Mouse (Mus musculus): ENCODE data around the gene 1700008O03Rik. TPM values are rescaled to one million over a fixed set of nuclear protein-coding genes. Genes with fewer than 3 reads are reported as not detected.

1700008O03Rik gene
- polyA plus RNA-seq (2012; rRNA removed): 112 and 131 TPM in 2 replicates

- H3K4me1 ChIP-seq (ENCODE audit: control insufficient read depth, insufficient read depth, low read length): peaks cover 7% of the 10 kb centered on the region
- no peak for TF ChIP-seq POLR2A (IDR thresholded peaks at IDR 0.05; ENCODE audit: control insufficient read depth, low read depth, low read length)
- TF ChIP-seq CTCF (IDR thresholded peaks at IDR 0.05; ENCODE audit: control insufficient read depth, insufficient read depth, insufficient replicate concordance, low read depth, low read length): no peak
- H3K4me3 ChIP-seq (ENCODE audit: control insufficient read depth, low read depth, low read length): peak within 1 kb of the TSS; percentile 1
- no peaks in the 10 kb centered on the region for H3K27me3 ChIP-seq (ENCODE audit: control insufficient read depth, insufficient read depth, low read length)
- H3K27ac ChIP-seq (ENCODE audit: control insufficient read depth, insufficient read depth, low read depth, low read length): no peak within 1 kb of the TSS
- no peaks in the 10 kb centered on the region for H3K36me3 ChIP-seq (ENCODE audit: control insufficient read depth, insufficient read depth, low read length)
Observed at GRCm38 (mm10) chr7:44385720-44386119, at the start of gene 1700008O03Rik. Gene 1700008O03Rik, minus strand, starts transcription at chr7:44385820.

- TF ChIP-seq POLR2A (IDR thresholded peaks at IDR 0.05; ENCODE audit: control insufficient read depth, low read depth, low read length): no peak
- TF ChIP-seq CTCF (IDR thresholded peaks at IDR 0.05; ENCODE audit: control insufficient read depth, insufficient read depth, insufficient replicate concordance, low read depth, low read length): no peak
- Histone ChIP-seq H3K27me3 (ENCODE audit: control insufficient read depth, insufficient read depth, low read length) (0 out of 2 replicates have a peak, but pooled peaks cover under 1% of the 10 kb centered on the region), H3K4me1 (ENCODE audit: control insufficient read depth, insufficient read depth, low read length) (peaks cover 10% of the 10 kb centered on the region), H3K4me3 (ENCODE audit: control insufficient read depth, low read depth, low read length) (no peak overlapping the region), H3K36me3 (ENCODE audit: control insufficient read depth, insufficient read depth, low read length) (no peaks in the 10 kb centered on the region), H3K27ac (ENCODE audit: control insufficient read depth, insufficient read depth, low read depth, low read length) (no peak overlapping the region)
Observed at GRCm38 (mm10) chr7:44434089-44434488, 48.5 kb upstream of the 1700008O03Rik start.

DNA sequence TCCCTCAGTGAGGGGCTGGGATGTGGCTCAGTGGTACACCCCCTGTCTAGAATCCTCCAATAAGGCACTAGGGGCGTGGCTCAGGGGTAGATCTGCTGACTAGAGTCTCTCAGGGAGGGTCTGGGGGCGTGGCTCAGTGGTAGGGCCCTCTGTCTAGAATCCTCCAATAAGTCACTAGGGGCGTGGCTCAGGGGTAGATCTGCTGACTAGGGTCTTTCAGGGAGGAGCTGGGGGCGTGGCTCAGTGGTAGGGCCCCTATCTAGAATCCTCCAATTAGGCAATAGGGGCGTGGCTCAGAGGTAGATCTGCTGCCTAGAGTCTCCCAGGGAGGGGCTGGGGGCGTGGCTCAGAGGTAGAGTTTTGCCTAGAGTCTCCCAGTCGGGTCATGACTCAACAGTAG lies 47.8 kb upstream of the 1700008O03Rik start:
- Histone ChIP-seq H3K27me3 (ENCODE audit: control insufficient read depth, insufficient read depth, low read length) (0 out of 2 replicates have a peak, but pooled peaks cover 2% of the 10 kb centered on the region), H3K4me3 (ENCODE audit: control insufficient read depth, low read depth, low read length) (no peak overlapping the region), H3K27ac (ENCODE audit: control insufficient read depth, insufficient read depth, low read depth, low read length) (no peak overlapping the region), H3K36me3 (ENCODE audit: control insufficient read depth, insufficient read depth, low read length) (no peaks in the 10 kb centered on the region), H3K4me1 (ENCODE audit: control insufficient read depth, insufficient read depth, low read length) (peaks cover 10% of the 10 kb centered on the region)
- no peak for TF ChIP-seq POLR2A (IDR thresholded peaks at IDR 0.05; ENCODE audit: control insufficient read depth, low read depth, low read length)

DNA sequence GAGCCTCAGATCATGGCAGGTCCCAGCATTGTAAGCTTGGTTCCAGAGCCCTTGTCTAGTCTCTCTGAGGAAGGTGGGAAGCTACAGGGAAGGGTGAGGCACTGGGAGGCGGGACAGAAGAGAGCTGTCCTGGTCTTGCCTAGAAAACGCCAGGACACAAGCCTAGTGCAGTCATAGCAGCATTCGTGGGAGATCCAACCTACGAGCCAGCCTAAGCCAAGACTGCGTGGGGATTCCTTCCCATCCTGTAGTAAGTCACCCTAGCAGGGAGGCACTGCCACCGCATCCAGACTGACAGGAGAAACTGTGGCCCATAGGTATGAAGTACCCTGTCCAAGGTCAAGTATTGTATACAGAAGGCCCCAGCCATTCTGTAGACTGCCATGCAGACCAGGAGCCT lies 46.9 kb upstream of the 1700008O03Rik start:
- Histone ChIP-seq H3K27ac (ENCODE audit: control insufficient read depth, insufficient read depth, low read depth, low read length) (no peak overlapping the region), H3K4me3 (ENCODE audit: control insufficient read depth, low read depth, low read length) (no peak overlapping the region), H3K36me3 (ENCODE audit: control insufficient read depth, insufficient read depth, low read length) (no peaks in the 10 kb centered on the region), H3K4me1 (ENCODE audit: control insufficient read depth, insufficient read depth, low read length) (peaks cover 10% of the 10 kb centered on the region), H3K27me3 (ENCODE audit: control insufficient read depth, insufficient read depth, low read length) (0 out of 2 replicates have a peak, but pooled peaks cover 2% of the 10 kb centered on the region)
- TF ChIP-seq POLR2A (IDR thresholded peaks at IDR 0.05; ENCODE audit: control insufficient read depth, low read depth, low read length) (no peak), CTCF (IDR thresholded peaks at IDR 0.05; ENCODE audit: control insufficient read depth, insufficient read depth, insufficient replicate concordance, low read depth, low read length) (no peak)

DNA sequence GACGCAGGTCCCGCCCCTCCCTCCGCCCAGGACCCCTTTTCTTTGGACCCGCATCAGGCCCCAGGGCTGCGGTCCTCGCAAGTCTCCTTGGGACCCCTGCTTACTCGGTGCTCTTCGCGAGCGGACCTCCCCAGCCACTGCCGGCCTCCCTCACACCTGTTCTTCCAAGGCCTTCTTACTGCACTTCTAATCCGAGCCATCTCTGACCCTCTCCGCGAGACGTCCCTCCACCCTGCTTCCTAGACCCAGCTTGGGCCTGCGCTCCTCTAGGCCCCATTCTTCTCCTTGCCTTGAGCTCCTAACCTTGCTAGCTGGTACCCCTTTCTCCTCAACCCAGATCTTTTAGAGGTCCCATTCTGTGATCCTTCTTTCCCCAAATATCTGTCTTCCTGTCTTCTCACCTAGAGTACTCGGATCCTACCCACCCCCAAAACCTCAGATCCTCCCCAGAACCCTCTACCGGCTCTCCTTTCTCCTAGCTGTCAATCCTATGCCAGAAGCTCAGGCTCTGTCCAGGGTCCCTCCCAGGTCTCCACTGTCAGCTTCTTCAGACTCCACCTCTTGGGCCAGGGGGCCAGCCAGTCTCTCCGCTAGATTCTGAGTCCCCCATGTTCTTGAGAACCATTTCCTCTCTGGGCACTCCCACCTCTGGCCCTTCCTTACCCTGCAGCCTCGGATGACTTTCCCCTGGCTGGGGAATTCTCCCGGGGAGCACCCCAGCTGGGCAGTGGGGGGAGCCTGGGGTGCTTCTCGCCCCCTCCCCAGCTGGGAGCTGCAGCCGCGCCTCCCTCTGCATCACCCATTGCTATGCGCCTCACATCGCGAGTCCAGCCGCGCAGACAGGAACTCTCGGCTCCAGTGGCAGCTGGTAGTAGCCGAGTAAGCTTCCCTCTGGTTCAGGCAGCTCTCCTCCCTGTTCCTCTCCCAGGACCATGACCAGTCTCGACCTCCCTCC lies 44.2 kb upstream of the 1700008O03Rik start:
- H3K4me1 ChIP-seq (ENCODE audit: control insufficient read depth, insufficient read depth, low read length): peaks cover 10% of the 10 kb centered on the region
- H3K4me3 ChIP-seq (ENCODE audit: control insufficient read depth, low read depth, low read length): peak overlapping the region; percentile 16
- H3K27me3 ChIP-seq (ENCODE audit: control insufficient read depth, insufficient read depth, low read length): 0 out of 2 replicates have a peak, but pooled peaks cover 2% of the 10 kb centered on the region
- TF ChIP-seq POLR2A (IDR thresholded peaks at IDR 0.05; ENCODE audit: control insufficient read depth, low read depth, low read length): no peak
- no peak for TF ChIP-seq CTCF (IDR thresholded peaks at IDR 0.05; ENCODE audit: control insufficient read depth, insufficient read depth, insufficient replicate concordance, low read depth, low read length)
- H3K36me3 ChIP-seq (ENCODE audit: control insufficient read depth, insufficient read depth, low read length): no peaks in the 10 kb centered on the region
- no peak overlapping the region for H3K27ac ChIP-seq (ENCODE audit: control insufficient read depth, insufficient read depth, low read depth, low read length)

DNA sequence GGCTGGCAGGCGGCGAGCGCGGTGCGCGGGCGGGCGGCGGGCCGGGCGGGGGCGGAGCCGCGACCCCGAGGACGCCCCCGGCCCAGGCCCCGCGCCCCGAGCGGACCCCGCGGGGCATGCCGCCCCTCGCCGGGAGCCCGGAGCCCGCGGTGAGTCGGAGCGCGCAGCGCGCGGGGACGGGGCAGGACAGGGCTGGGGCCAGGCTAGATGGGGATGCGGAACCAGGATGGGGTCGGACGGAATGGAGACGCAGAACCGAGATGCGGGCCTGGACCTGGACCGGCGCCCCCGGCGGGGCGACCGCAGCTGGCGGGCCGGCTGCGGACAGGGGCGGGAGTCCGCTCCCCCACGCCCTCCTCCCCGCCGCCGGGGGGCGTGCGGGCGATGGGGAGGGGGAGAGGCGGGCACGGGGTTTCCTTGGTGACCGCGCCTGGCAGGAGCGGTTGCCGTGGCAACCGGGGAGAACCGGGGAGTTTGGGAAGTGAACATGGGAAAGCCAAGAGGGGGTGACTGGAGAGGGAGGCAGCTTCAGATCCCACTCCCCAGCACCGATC lies 43.4 kb upstream of the 1700008O03Rik start, which contains the start of gene Lrrc4b:
TSS of gene Lrrc4b (plus strand) at position 51 of the 554 bp plus-strand sequence.
- Histone ChIP-seq H3K36me3 (ENCODE audit: control insufficient read depth, insufficient read depth, low read length) (no peaks in the 10 kb centered on the region), H3K4me1 (ENCODE audit: control insufficient read depth, insufficient read depth, low read length) (peaks cover 6% of the 10 kb centered on the region), H3K4me3 (ENCODE audit: control insufficient read depth, low read depth, low read length) (peak within 1 kb of the TSS; percentile 64), H3K27me3 (ENCODE audit: control insufficient read depth, insufficient read depth, low read length) (0 out of 2 replicates have a peak, but pooled peaks cover 2% of the 10 kb centered on the region), H3K27ac (ENCODE audit: control insufficient read depth, insufficient read depth, low read depth, low read length) (no peak within 1 kb of the TSS)
- TF ChIP-seq CTCF (IDR thresholded peaks at IDR 0.05; ENCODE audit: control insufficient read depth, insufficient read depth, insufficient replicate concordance, low read depth, low read length) (no peak), POLR2A (IDR thresholded peaks at IDR 0.05; ENCODE audit: control insufficient read depth, low read depth, low read length) (no peak)
